Mouse (Mus musculus): ENCODE results near the gene Terb1.

The Terb1 gene

GRCm38 (mm10) chr8:104411972-104412371 lies 97.7 kb downstream of the Terb1 start:
- DNase-seq (ENCODE audit: low spot score in 2 of 2) = no peak

DNA sequence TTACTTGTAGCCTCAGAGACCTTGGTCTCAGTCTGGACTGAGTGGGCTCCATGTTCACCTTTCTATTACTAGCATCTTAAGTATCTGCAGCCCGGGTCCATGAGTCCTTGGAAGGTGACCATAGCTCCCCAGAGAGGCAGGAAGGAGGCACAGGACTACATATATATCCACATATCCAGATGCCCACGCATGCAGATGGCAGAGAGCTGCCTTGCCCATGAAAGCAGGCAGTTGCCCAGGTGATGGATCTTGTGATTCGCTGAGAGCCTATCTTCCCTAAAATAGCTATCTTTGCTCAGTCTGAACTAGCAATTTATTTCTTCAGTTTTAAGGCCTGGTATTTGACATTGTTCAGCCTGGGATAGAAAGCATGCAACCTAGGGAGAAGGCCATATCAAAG lies 98.2 kb downstream of the Terb1 start:
- no peak for DNase-seq (ENCODE audit: low spot score in 2 of 2)

DNA sequence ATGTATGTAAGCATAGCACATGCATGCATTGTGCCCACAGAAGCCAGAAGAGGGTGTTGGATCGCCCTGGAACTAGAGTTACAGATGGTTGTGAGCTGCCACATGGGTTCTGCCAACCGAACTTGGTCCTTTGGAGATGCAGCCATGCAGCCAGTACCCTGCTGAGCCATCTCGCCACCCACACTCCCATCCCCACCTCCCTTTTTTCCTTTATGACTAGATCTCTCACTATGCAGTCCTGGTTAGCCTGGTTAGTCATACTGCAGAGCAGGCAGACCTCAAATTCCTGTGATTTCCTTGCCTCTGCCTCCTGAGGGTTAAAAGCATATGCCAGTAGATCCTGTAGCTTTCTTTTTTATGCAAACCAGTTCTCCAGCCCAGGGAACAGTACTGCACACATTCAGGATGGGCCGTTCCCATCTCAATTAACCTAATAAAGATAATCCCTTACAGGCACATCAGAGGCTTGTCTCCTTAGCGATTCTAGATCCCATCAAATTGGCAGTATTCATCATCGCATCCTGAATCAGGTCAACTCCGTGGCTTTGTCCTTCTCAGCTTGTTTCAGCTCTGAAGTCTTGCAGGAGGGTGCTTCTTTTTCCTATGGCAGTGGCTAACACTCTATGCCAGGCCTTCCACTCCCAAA lies 99.0 kb downstream of the Terb1 start:
- no peak for DNase-seq (ENCODE audit: low spot score in 2 of 2)

DNA sequence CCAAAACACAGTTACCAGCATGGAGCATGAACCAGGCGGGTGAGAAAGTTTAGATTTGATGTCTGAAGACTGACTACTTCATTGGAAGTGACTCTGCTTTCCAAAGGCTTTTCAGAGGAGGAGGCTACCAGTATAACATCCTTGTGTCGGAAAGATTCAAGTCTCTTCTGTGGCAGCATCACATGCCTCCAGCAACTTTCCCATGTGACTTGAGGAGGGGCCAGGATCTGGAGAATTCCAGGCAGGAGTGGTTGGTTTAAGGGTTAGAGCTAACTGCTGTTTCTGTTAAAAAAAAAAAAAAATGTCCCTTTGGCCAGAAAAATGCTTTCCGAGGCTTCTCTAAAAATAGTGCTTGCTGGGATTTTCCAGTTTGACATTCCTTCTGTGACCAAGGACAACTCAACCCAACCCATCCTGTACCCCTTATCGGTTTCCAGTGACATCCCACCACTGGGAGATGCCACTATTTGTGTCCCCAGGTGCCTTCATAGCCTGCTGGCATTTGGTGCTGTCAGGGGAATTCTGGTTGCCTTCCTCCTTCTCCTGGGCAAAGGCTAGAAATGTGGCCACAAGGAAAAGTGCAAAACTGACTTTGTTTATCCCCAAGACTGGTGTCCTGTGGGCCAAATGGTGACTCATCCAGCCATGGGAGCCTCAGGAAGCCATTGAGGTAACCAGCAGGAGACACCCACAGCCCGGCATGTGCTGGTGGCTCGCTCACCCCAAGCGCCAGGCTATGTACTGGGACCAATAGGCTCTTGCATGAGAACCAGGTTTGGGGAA lies 101.2 kb downstream of the Terb1 start:
- DNase-seq (ENCODE audit: low spot score in 2 of 2) = peak; percentile 38 to 40

GRCm38 (mm10) chr8:104406340-104407128 lies 103.2 kb downstream of the Terb1 start:
- DNase-seq (ENCODE audit: low spot score in 2 of 2) = no peak

GRCm38 (mm10) chr8:104405430-104406187 lies 104.1 kb downstream of the Terb1 start:
- peak; percentile 56 to 62 for DNase-seq (ENCODE audit: low spot score in 2 of 2)

DNA sequence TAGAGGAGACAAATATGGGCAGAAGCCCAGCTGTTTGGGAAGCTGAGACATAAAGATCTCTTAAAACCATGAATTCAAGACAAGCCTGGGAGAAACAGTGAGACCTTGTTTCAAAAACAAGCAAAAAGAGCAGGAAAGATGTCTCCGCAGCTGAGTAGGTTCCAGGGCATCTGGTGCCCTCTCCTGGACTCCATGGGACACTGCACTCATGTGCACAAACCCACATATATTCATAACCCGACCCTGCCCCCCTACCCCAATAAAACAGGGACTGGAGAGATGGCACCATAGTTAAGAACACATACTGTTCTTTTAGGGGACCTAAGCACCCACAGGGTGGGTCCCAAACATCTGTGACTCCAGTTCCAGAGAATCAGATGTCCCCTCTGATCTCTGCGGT lies 106.1 kb downstream of the Terb1 start:
- no peak for DNase-seq (ENCODE audit: low spot score in 2 of 2)
